Mouse (Mus musculus): ENCODE results near the gene 4930550C14Rik. TPM values are rescaled to one million over a fixed set of nuclear protein-coding genes. Genes with fewer than 3 reads are reported as not detected.
A peak's percentile ranks its signal among the peaks of the same experiment; 100 is the strongest.

4930550C14Rik gene
- total and polyA plus RNA-seq, 3 experiments = 0.30 to 1.7 (median 0.97) TPM

- in situ Hi-C loops (cut with MboI; ENCODE audit: low pct_ligation_motif_present, low pct_unique_long_range_greater_than_20kb, low sequenced_read_pairs) (no loop called here), dilution Hi-C loops (cut with MboI; ENCODE audit: extremely low pct_ligation_motif_present, extremely low pct_unique_long_range_greater_than_20kb, low sequenced_read_pairs) (no loop called here)
- Histone ChIP-seq H3K4me1 (ENCODE audit: control insufficient read depth in 1 of 2, insufficient read depth in 2 of 2) (peaks cover 6 to 27% of the 10 kb centered on the region in 2 experiments; a peak in 3 of 4 replicates), H3K79me2 (replicated peaks; ENCODE audit: control insufficient read depth, extremely low read depth, insufficient read depth, poor library complexity, severe bottlenecking) (no peaks in the 10 kb centered on the region), H3K36me3 (replicated peaks in 1 of 2; ENCODE audit: control insufficient read depth in 1 of 2, insufficient read depth in 1 of 2, low read length in 1 of 2) (no peaks in the 10 kb centered on the region), H3K27ac (ENCODE audit: insufficient read depth, low read depth) (no peak overlapping the region), H3K4me2 (ENCODE audit: insufficient read depth, low read depth, poor library complexity, severe bottlenecking) (no peak overlapping the region), H3K4me3 (replicated peaks in 1 of 3; ENCODE audit: low read depth in 2 of 3, low read length in 2 of 3, poor library complexity in 1 of 3) (no peak overlapping the region), H3K9ac (ENCODE audit: insufficient read depth, low read depth) (no peak overlapping the region), H3K9me3 (replicated peaks; ENCODE audit: low read length) (no peaks in the 10 kb centered on the region), H3K27me3 (replicated peaks) (no peaks in the 10 kb centered on the region)
- no peak for DNase-seq (ENCODE audit: extremely low read depth)
- TF ChIP-seq MAX (IDR thresholded peaks at IDR 0.05; ENCODE audit: low read length) (no peak), JUND (conservative IDR thresholded peaks at IDR 0.05; ENCODE audit: low read depth, low read length) (no peak), ETS1 (conservative IDR thresholded peaks at IDR 0.05; ENCODE audit: low read depth, low read length) (no peak), ZC3H11A (IDR thresholded peaks at IDR 0.05; ENCODE audit: low read depth, low read length) (no peak), BHLHE40 (IDR thresholded peaks at IDR 0.05; ENCODE audit: low read depth, low read length) (peak; percentile 54), NRF1 (IDR thresholded peaks at IDR 0.05; ENCODE audit: low read depth, low read length) (no peak)
Measured at GRCm38 (mm10) chr9:53390136-53390535, 12.0 kb upstream of the 4930550C14Rik start.

GRCm38 (mm10) chr9:53397685-53398387 lies 4.3 kb upstream of the 4930550C14Rik start:
- Histone ChIP-seq H3K4me2 (ENCODE audit: insufficient read depth, low read depth, poor library complexity, severe bottlenecking) (peak overlapping the region; percentile 37; the same call in 1 of the 2 replicates), H3K79me2 (replicated peaks; ENCODE audit: control insufficient read depth, extremely low read depth, insufficient read depth, poor library complexity, severe bottlenecking) (no peaks in the 10 kb centered on the region), H3K27me3 (replicated peaks) (no peaks in the 10 kb centered on the region), H3K9me3 (replicated peaks; ENCODE audit: low read length) (no peaks in the 10 kb centered on the region), H3K36me3 (replicated peaks in 1 of 2; ENCODE audit: control insufficient read depth in 1 of 2, insufficient read depth in 1 of 2, low read length in 1 of 2) (no peaks in the 10 kb centered on the region), H3K4me1 (ENCODE audit: control insufficient read depth in 1 of 2, insufficient read depth in 2 of 2) (peaks cover 7 to 17% of the 10 kb centered on the region in 2 experiments; a peak in 3 of 4 replicates), H3K9ac (ENCODE audit: insufficient read depth, low read depth) (no peak overlapping the region), H3K27ac (ENCODE audit: insufficient read depth, low read depth) (no peak overlapping the region), H3K4me3 (replicated peaks in 1 of 3; ENCODE audit: low read depth in 2 of 3, low read length in 2 of 3, poor library complexity in 1 of 3) (peak overlapping the region in 1 of 3 experiments; percentile 23)
- dilution Hi-C loops (cut with MboI; ENCODE audit: extremely low pct_ligation_motif_present, extremely low pct_unique_long_range_greater_than_20kb, low sequenced_read_pairs) (no loop called here), in situ Hi-C loops (cut with MboI; ENCODE audit: low pct_ligation_motif_present, low pct_unique_long_range_greater_than_20kb, low sequenced_read_pairs) (loop anchor here (5.0 kb wide), 1 partner anchor 151 kb away; the partner anchor contains the start of gene Ddx10)
- no peak for DNase-seq (ENCODE audit: extremely low read depth)
- TF ChIP-seq MAZ (IDR thresholded peaks at IDR 0.05; ENCODE audit: low read depth, low read length) (no peak), JUN (IDR thresholded peaks at IDR 0.05; ENCODE audit: insufficient read depth, low read depth, low read length) (no peak), MYC (IDR thresholded peaks at IDR 0.05; ENCODE audit: low read depth, low read length) (no peak), HCFC1 (IDR thresholded peaks at IDR 0.05; ENCODE audit: low read depth, low read length) (no peak), TBP (conservative IDR thresholded peaks at IDR 0.05; ENCODE audit: low read depth, low read length) (no peak), UBTF (IDR thresholded peaks at IDR 0.05; ENCODE audit: low read depth, low read length) (no peak), IRF4 (IDR thresholded peaks at IDR 0.05; ENCODE audit: low read depth, low read length) (no peak), ZMIZ1 (IDR thresholded peaks at IDR 0.05; ENCODE audit: low read depth, low read length) (no peak), MXI1 (IDR thresholded peaks at IDR 0.05; ENCODE audit: low read depth, low read length) (no peak), MEF2A (IDR thresholded peaks at IDR 0.05; ENCODE audit: borderline replicate concordance, low read depth, low read length) (no peak), CHD2 (IDR thresholded peaks at IDR 0.05; ENCODE audit: low read length) (no peak), PAX5 (IDR thresholded peaks at IDR 0.05; ENCODE audit: low read length) (no peak), NRF1 (IDR thresholded peaks at IDR 0.05; ENCODE audit: low read depth, low read length) (no peak), ZC3H11A (IDR thresholded peaks at IDR 0.05; ENCODE audit: low read depth, low read length) (no peak)

All from CH12.LX (cell line).